In genomic region chr10:120384797-120385600, GRCm38 (mm10) we compare ENCODE assay signal across 10 mouse cellular contexts.
DNase-seq lines count a peak whose midpoint lies in the region; ATAC-seq lines count a peak whose summit lies in the region.
"Had no signal": no experiment of that assay in that cellular context is flagged by ENCODE, and none has a peak within 500 bp of the region (broad histone marks: within the 10 kb centered on the region; RNA-seq: fewer than 3 reads in every experiment).

No protein-coding gene starts in this region.

- H3K4me1 ChIP-seq in neural tube, embryonic 13.5 days (replicated peaks): peaks cover 59% of the 10 kb centered on the region
- H3K4me1 ChIP-seq in limb, embryonic 11.5 days (ENCODE audit: control insufficient read depth, insufficient read depth, low read length): peaks cover 35% of the 10 kb centered on the region

- no peak overlapping the region for H3K4me3 ChIP-seq in neural tube, embryonic 13.5 days
- H3K4me3 ChIP-seq in limb, embryonic 11.5 days (ENCODE audit: low read depth, low read length): no peak overlapping the region
- H3K4me3 ChIP-seq: midbrain, embryonic 12.5 days had no signal

- H3K4me2 ChIP-seq in neural tube, embryonic 13.5 days: no peak overlapping the region; the same call in 1 of the 2 replicates
- H3K4me2 ChIP-seq in limb, embryonic 11.5 days (ENCODE audit: low read depth, severe bottlenecking): no peak overlapping the region
- H3K4me2 ChIP-seq: midbrain, embryonic 12.5 days had no signal

- no peak overlapping the region for H3K9ac ChIP-seq in neural tube, embryonic 13.5 days
- no peak overlapping the region for H3K9ac ChIP-seq in limb, embryonic 11.5 days (ENCODE audit: low read length)
- H3K9ac ChIP-seq: midbrain, embryonic 12.5 days had no signal

- H3K9me3 ChIP-seq in neural tube, embryonic 13.5 days: no peaks in the 10 kb centered on the region
- no peaks in the 10 kb centered on the region for H3K9me3 ChIP-seq in limb, embryonic 11.5 days (ENCODE audit: control insufficient read depth, low read length)
- H3K9me3 ChIP-seq: midbrain, embryonic 12.5 days had no signal

- ATAC-seq in neural tube, embryonic 13.5 days (ENCODE audit: low read depth): peak; percentile 19; the same call in 1 of the 2 replicates
- peak; percentile 69 for ATAC-seq in limb, embryonic 11.5 days (ENCODE audit: insufficient number of reproducible peaks, low FRiP score, low TSS enrichment, low read depth)

- DNase-seq in neural tube, embryonic 10.5 days (ENCODE audit: extremely low spot score, low spot score): no peak
- peak; percentile 5 to 16 for DNase-seq in heart, postnatal 36 days
- DNase-seq in limb, embryonic 11.5 days (ENCODE audit: low spot score): no peak
- DNase-seq in ovary, adult 18-20 months (ENCODE audit: low spot score): no peak
- DNase-seq in gastrocnemius, postnatal 10 days: no peak
- DNase-seq in spleen, adult 18-20 months: no peak
- no peak for DNase-seq in right cerebral cortex, postnatal 4 days
- DNase-seq: cerebellum, adult 18-20 months had no signal

- H3K36me3 ChIP-seq in neural tube, embryonic 13.5 days: no peaks in the 10 kb centered on the region
- peaks cover 5% of the 10 kb centered on the region; the same call in 1 of the 2 replicates for H3K36me3 ChIP-seq in limb, embryonic 11.5 days (ENCODE audit: control insufficient read depth, insufficient read depth, low read length)
- H3K36me3 ChIP-seq: midbrain, embryonic 12.5 days had no signal

- intact Hi-C loops in heart, postnatal 36 days (cut with DNase I): no loop called here

- 30% methylated on average over 10 of the region's 10 CpGs for WGBS in neural tube, embryonic 13.5 days
- 58% methylated on average over 10 of the region's 10 CpGs for WGBS in limb, embryonic 11.5 days

- peak overlapping the region; percentile 15 for H3K27ac ChIP-seq in neural tube, embryonic 13.5 days (replicated peaks)
- H3K27ac ChIP-seq in limb, embryonic 11.5 days (replicated peaks; ENCODE audit: low read depth, low read length): peak overlapping the region; percentile 16
- H3K27ac ChIP-seq: midbrain, embryonic 12.5 days had no signal

- H3K27me3 ChIP-seq in neural tube, embryonic 13.5 days: peaks cover 32% of the 10 kb centered on the region
- no peaks in the 10 kb centered on the region for H3K27me3 ChIP-seq in limb, embryonic 11.5 days (ENCODE audit: control insufficient read depth, insufficient read depth, low read length)

Comparison
In these comparisons a context has a peak if more than half of its experiments do, and no peak if none do; other contexts are left out.
1. DNase-seq: peak in heart, postnatal 36 days (2 of 2); none in neural tube, embryonic 10.5 days (single experiment), limb, embryonic 11.5 days (single experiment), ovary, adult 18-20 months (single experiment), gastrocnemius, postnatal 10 days (single experiment), spleen, adult 18-20 months (0 of 2) and right cerebral cortex, postnatal 4 days (single experiment).